Comparison of ENCODE assay signal across 25 mouse cellular contexts in genomic region chr1:80718666-80719065, GRCm38 (mm10). TPM values are rescaled to one million over a fixed set of nuclear protein-coding genes. Genes with fewer than 3 reads are reported as not detected.
DNase-seq lines count a peak whose midpoint lies in the region; ATAC-seq and TF ChIP-seq lines count a peak whose summit lies in the region.
"Had no signal": no experiment of that assay in that cellular context is flagged by ENCODE, and none has a peak within 500 bp of the region (broad histone marks: within the 10 kb centered on the region; RNA-seq: fewer than 3 reads in every experiment).

No protein-coding gene starts in this region.

- no peaks in the 10 kb centered on the region for H3K27me3 ChIP-seq in MEL (ENCODE audit: control insufficient read depth in 1 of 2, insufficient read depth in 2 of 2, low read length in 2 of 2)
- no peaks in the 10 kb centered on the region for H3K27me3 ChIP-seq in kidney, adult 2 months (replicated peaks; ENCODE audit: control insufficient read depth, insufficient read depth, low read length)
- H3K27me3 ChIP-seq in midbrain, embryonic 11.5 days (ENCODE audit: control insufficient read depth, insufficient read depth, low read length), result no peaks in the 10 kb centered on the region
- H3K27me3 ChIP-seq: embryonic facial prominence, embryonic 12.5 days; forebrain, embryonic 15.5 days; hindbrain, embryonic 13.5 days; intestine, embryonic 15.5 days had no signal

- peaks cover 5 to 7% of the 10 kb centered on the region in 2 experiments for H3K4me1 ChIP-seq in MEL (ENCODE audit: control insufficient read depth in 1 of 2, insufficient read depth in 2 of 2, low read length in 2 of 2)
- peaks cover 15% of the 10 kb centered on the region for H3K4me1 ChIP-seq in embryonic fibroblast, embryonic 13.5 days (ENCODE audit: control insufficient read depth, insufficient read depth, low read length)
- no peaks in the 10 kb centered on the region for H3K4me1 ChIP-seq in kidney, adult 2 months (ENCODE audit: control insufficient read depth, insufficient read depth, low read length)
- H3K4me1 ChIP-seq in midbrain, embryonic 11.5 days (ENCODE audit: control insufficient read depth, insufficient read depth, low read length), result no peaks in the 10 kb centered on the region
- H3K4me1 ChIP-seq: embryonic facial prominence, embryonic 12.5 days; forebrain, embryonic 15.5 days; hindbrain, embryonic 10.5 days; hindbrain, embryonic 13.5 days; intestine, embryonic 15.5 days had no signal

- no peak overlapping the region for H3K4me2 ChIP-seq in midbrain, embryonic 11.5 days
- H3K4me2 ChIP-seq: embryonic facial prominence, embryonic 12.5 days; forebrain, embryonic 15.5 days; heart, embryonic 11.5 days; hindbrain, embryonic 13.5 days; intestine, embryonic 15.5 days had no signal

- H3K9ac ChIP-seq in MEL (ENCODE audit: control insufficient read depth, low read depth, low read length, poor library complexity, severe bottlenecking), result no peak overlapping the region
- H3K9ac ChIP-seq in midbrain, embryonic 11.5 days (ENCODE audit: low read length), result no peak overlapping the region
- H3K9ac ChIP-seq: embryonic facial prominence, embryonic 12.5 days; forebrain, embryonic 15.5 days; hindbrain, embryonic 13.5 days; intestine, embryonic 15.5 days had no signal

- peaks cover 0 to 15% of the 10 kb centered on the region in 2 experiments for H3K36me3 ChIP-seq in MEL (ENCODE audit: control insufficient read depth in 1 of 2, insufficient read depth in 2 of 2, low read length in 2 of 2)
- H3K36me3 ChIP-seq in macrophage (ENCODE audit: inconsistent target), result no peaks in the 10 kb centered on the region
- H3K36me3 ChIP-seq in kidney, adult 2 months (ENCODE audit: control insufficient read depth, insufficient read depth, low read length), result no peaks in the 10 kb centered on the region
- no peaks in the 10 kb centered on the region for H3K36me3 ChIP-seq in midbrain, embryonic 11.5 days (ENCODE audit: control insufficient read depth, insufficient read depth, low read length)
- H3K36me3 ChIP-seq: embryonic facial prominence, embryonic 12.5 days; forebrain, embryonic 15.5 days; hindbrain, embryonic 10.5 days; hindbrain, embryonic 13.5 days; intestine, embryonic 15.5 days had no signal

- TF ChIP-seq RAD21 in MEL (IDR thresholded peaks at IDR 0.05; ENCODE audit: low read depth, low read length), result no peak

- H3K4me3 ChIP-seq in MEL (ENCODE audit: control insufficient read depth in 1 of 2, insufficient read depth in 1 of 2, low read depth in 2 of 2, low read length in 2 of 2) (no peak overlapping the region), macrophage (ENCODE audit: inconsistent target) (no peak overlapping the region)
- no peak overlapping the region for H3K4me3 ChIP-seq in embryonic fibroblast, embryonic 13.5 days (ENCODE audit: insufficient read depth, low read length)
- no peak overlapping the region for H3K4me3 ChIP-seq in kidney, adult 2 months (ENCODE audit: insufficient read depth, low read depth, low read length)
- no peak overlapping the region for H3K4me3 ChIP-seq in midbrain, embryonic 11.5 days (ENCODE audit: low read depth, low read length)
- H3K4me3 ChIP-seq: embryonic facial prominence, embryonic 12.5 days; forebrain, embryonic 15.5 days; gastrocnemius, adult 2 months; heart, adult 2 months; hindbrain, embryonic 10.5 days; hindbrain, embryonic 13.5 days; intestine, embryonic 15.5 days had no signal

- ATAC-seq in midbrain, embryonic 11.5 days (ENCODE audit: low FRiP score), result no peak
- ATAC-seq: forebrain, embryonic 15.5 days; hindbrain, embryonic 16.5 days; intestine, embryonic 15.5 days; Patski had no signal

- H3K79me2 ChIP-seq in MEL (ENCODE audit: control insufficient read depth, insufficient read depth, low read length, poor library complexity) (no peaks in the 10 kb centered on the region), macrophage (ENCODE audit: inconsistent target) (peaks cover 57% of the 10 kb centered on the region; the same call in 1 of the 2 replicates)

- no peak for TF ChIP-seq POLR2A in MEL (IDR thresholded peaks at IDR 0.05; ENCODE audit: control insufficient read depth in 1 of 2, insufficient read depth in 1 of 2, low read depth in 1 of 2, low read length in 2 of 2, poor library complexity in 1 of 2)
- no peak for TF ChIP-seq POLR2A in embryonic fibroblast, embryonic 13.5 days (IDR thresholded peaks at IDR 0.05; ENCODE audit: low read depth, low read length)
- no peak for TF ChIP-seq POLR2A in kidney, adult 2 months (IDR thresholded peaks at IDR 0.05; ENCODE audit: low read depth, low read length)

- no peak for TF ChIP-seq CTCF in MEL (IDR thresholded peaks at IDR 0.05 in 2 of 3, conservative IDR thresholded peaks at IDR 0.05 in 1 of 3; ENCODE audit: control insufficient read depth in 1 of 3, insufficient read depth in 1 of 3, low read depth in 2 of 3, low read length in 3 of 3, poor library complexity in 1 of 3, severe bottlenecking in 1 of 3)
- TF ChIP-seq CTCF in embryonic fibroblast, embryonic 13.5 days (IDR thresholded peaks at IDR 0.05; ENCODE audit: borderline replicate concordance, insufficient read depth, low read length), result no peak
- TF ChIP-seq CTCF in kidney, adult 2 months (conservative IDR thresholded peaks at IDR 0.05; ENCODE audit: insufficient read depth, insufficient read length, low read depth, low read length), result no peak

- H3K9me3 ChIP-seq in MEL (replicated peaks; ENCODE audit: insufficient read depth, low read length), result no peaks in the 10 kb centered on the region
- H3K9me3 ChIP-seq in midbrain, embryonic 11.5 days (ENCODE audit: control insufficient read depth, low read length), result no peaks in the 10 kb centered on the region
- H3K9me3 ChIP-seq: embryonic facial prominence, embryonic 12.5 days; forebrain, embryonic 15.5 days; hindbrain, embryonic 10.5 days; hindbrain, embryonic 13.5 days; intestine, embryonic 15.5 days had no signal

- TF ChIP-seq EP300 in MEL (IDR thresholded peaks at IDR 0.05; ENCODE audit: low read depth in 1 of 2, low read length in 2 of 2), result no peak

- no peak overlapping the region for H3K27ac ChIP-seq in MEL (ENCODE audit: control insufficient read depth, low read depth, low read length)
- H3K27ac ChIP-seq in embryonic fibroblast, embryonic 13.5 days (ENCODE audit: insufficient read depth, low read length), result peak overlapping the region; percentile 39; the same call in 1 of the 2 replicates
- 0 out of 2 replicates have a peak overlapping the region, but pooled peaks have one; percentile 5 for H3K27ac ChIP-seq in macrophage
- no peak overlapping the region for H3K27ac ChIP-seq in kidney, adult 2 months (ENCODE audit: insufficient read depth, low read depth, low read length)
- H3K27ac ChIP-seq in midbrain, embryonic 11.5 days (ENCODE audit: low read depth, low read length), result no peak overlapping the region
- H3K27ac ChIP-seq: embryonic facial prominence, embryonic 12.5 days; forebrain, embryonic 15.5 days; gastrocnemius, adult 2 months; heart, adult 2 months; hindbrain, embryonic 10.5 days; hindbrain, embryonic 13.5 days; intestine, embryonic 15.5 days had no signal

- WGBS in macrophage (ENCODE audit: missing documents), result 90% methylated on average over 1 of the region's 1 CpGs
- WGBS in kidney, adult 2 months, result 88% methylated on average over 1 of the region's 1 CpGs
- WGBS in midbrain, embryonic 11.5 days, result 84% methylated on average over 1 of the region's 1 CpGs

- peak; percentile 63 for DNase-seq in heart, adult 11 months
- no peak for DNase-seq in heart, adult 8-10 months (ENCODE audit: low spot score)
- DNase-seq in MEL (ENCODE audit: low read depth, low spot score), result peak; percentile 17
- DNase-seq in kidney, adult 2 months, result no peak
- DNase-seq in midbrain, embryonic 11.5 days (ENCODE audit: low spot score, missing footprints), result no peak
- DNase-seq in lung, postnatal 10 days, result no peak
- DNase-seq: adrenal gland, postnatal 10 days; adrenal gland, postnatal 36 days; cerebellum, adult 18-20 months; cerebellum, adult 9-11 months; cerebellum, postnatal 36 days; gastrocnemius, adult 2 months; gastrocnemius, postnatal 14 days; heart, adult 2 months; kidney, adult 11 months had no signal

TF ChIP-seq in MEL, 35 proteins besides CTCF, POLR2A, EP300 and RAD21 (continues in another document):
- TF ChIP-seq GATA1 (IDR thresholded peaks at IDR 0.05; ENCODE audit: low read depth, low read length), result no peak
- TF ChIP-seq MEF2A (IDR thresholded peaks at IDR 0.05; ENCODE audit: extremely low read depth, insufficient replicate concordance, low read depth, low read length, poor library complexity, severe bottlenecking), result no peak
- no peak for TF ChIP-seq ZNF384 (IDR thresholded peaks at IDR 0.05; ENCODE audit: low read depth, low read length)
- TF ChIP-seq RCOR1 (IDR thresholded peaks at IDR 0.05; ENCODE audit: low read depth, low read length), result no peak
- TF ChIP-seq MYC (IDR thresholded peaks at IDR 0.05; ENCODE audit: low read depth, low read length), result no peak
- TF ChIP-seq BHLHE40 (IDR thresholded peaks at IDR 0.05; ENCODE audit: borderline replicate concordance, low read depth, low read length), result no peak
- TF ChIP-seq TAL1 (IDR thresholded peaks at IDR 0.05; ENCODE audit: low read length), result no peak
- TF ChIP-seq CHD1 (IDR thresholded peaks at IDR 0.05; ENCODE audit: low read depth, low read length), result no peak
- TF ChIP-seq E2F4 (IDR thresholded peaks at IDR 0.05; ENCODE audit: borderline replicate concordance, low read depth, low read length), result no peak
- TF ChIP-seq ETS1 (IDR thresholded peaks at IDR 0.05; ENCODE audit: low read depth, low read length), result no peak
- TF ChIP-seq GABPA (IDR thresholded peaks at IDR 0.05; ENCODE audit: low read depth, low read length), result no peak
- no peak for TF ChIP-seq NELFE (IDR thresholded peaks at IDR 0.05; ENCODE audit: low read depth, low read length)
- TF ChIP-seq TCF12 (IDR thresholded peaks at IDR 0.05; ENCODE audit: low read depth, low read length), result no peak
- TF ChIP-seq NRF1 (IDR thresholded peaks at IDR 0.05; ENCODE audit: insufficient read depth, low read depth, low read length, poor library complexity, severe bottlenecking), result no peak
- no peak for TF ChIP-seq TBP (IDR thresholded peaks at IDR 0.05; ENCODE audit: low read depth, low read length)

RNA-seq across cellular contexts. Expression of gene Dock10, which starts 39.7 kb away (rescaled TPM):
- 1 to 10 TPM; 3.5 to 4.8 (median 4.3) TPM for total RNA-seq in heart, adult 8-10 months (2022)
- total RNA-seq in MEL (2012; rRNA removed), result 12.1 and 14.3 TPM in 2 replicates
- polyA plus RNA-seq in MEL (2012; ENCODE audit: insufficient read depth in 1 of 2, insufficient read length in 2 of 2, low read depth in 1 of 2, low replicate concordance in 2 of 2, missing spikeins in 1 of 2) (10 to 100 TPM; 11.5 to 74.0 TPM), macrophage (2018) (37.7 to 54.9 TPM (median 46.3 TPM) in 3 replicates)
- 2.0 and 8.5 TPM in 2 replicates for polyA plus RNA-seq in embryonic fibroblast, embryonic 13.5 days (2011; ENCODE audit: insufficient read length, low read depth, missing spikeins)
- total RNA-seq in macrophage (2018; cell fraction: chromatin; rRNA removed), result 1,000 to 10,000 TPM in 5 of 26 experiments, 100 to 1,000 TPM in 21; 395 to 1,989 (median 506) TPM
- total RNA-seq in macrophage (2018; cell fraction: cytosol; rRNA removed), result 10 to 100 TPM; 51.8 to 96.8 (median 59.1) TPM
- total RNA-seq in macrophage (2018; cell fraction: nucleus; rRNA removed), result 1,000 to 10,000 TPM in 2 of 26 experiments, 100 to 1,000 TPM in 24; 205 to 1,816 (median 344) TPM
- 2.8 and 4.1 TPM in 2 replicates for polyA plus RNA-seq in kidney, adult 2 months (2012; rRNA removed)
- 2.6 and 2.9 TPM in 2 replicates for polyA plus RNA-seq in midbrain, embryonic 11.5 days (2014; fragmentation: Nextera tagmentation; extraction: Ambion mirVana)

Comparison
In these comparisons a context has a peak if more than half of its experiments do, and no peak if none do; other contexts are left out.
1. DNase-seq: peak in heart, adult 11 months (single experiment) and MEL (single experiment); none in heart, adult 8-10 months (single experiment), kidney, adult 2 months (single experiment), midbrain, embryonic 11.5 days (single experiment) and lung, postnatal 10 days (single experiment).
2. H3K27ac ChIP-seq: peak in embryonic fibroblast, embryonic 13.5 days (single experiment) and macrophage (single experiment); none in MEL (single experiment), kidney, adult 2 months (single experiment) and midbrain, embryonic 11.5 days (single experiment).